Mouse (Mus musculus) lung, postnatal 10 days (tissue): Measurements from ENCODE around the gene Vmn2r99.

Source experiments
- DNase-seq: peaks from one replicate; pipeline ENCODE4 v3.0.0; 2021

Gene Vmn2r99

DNA sequence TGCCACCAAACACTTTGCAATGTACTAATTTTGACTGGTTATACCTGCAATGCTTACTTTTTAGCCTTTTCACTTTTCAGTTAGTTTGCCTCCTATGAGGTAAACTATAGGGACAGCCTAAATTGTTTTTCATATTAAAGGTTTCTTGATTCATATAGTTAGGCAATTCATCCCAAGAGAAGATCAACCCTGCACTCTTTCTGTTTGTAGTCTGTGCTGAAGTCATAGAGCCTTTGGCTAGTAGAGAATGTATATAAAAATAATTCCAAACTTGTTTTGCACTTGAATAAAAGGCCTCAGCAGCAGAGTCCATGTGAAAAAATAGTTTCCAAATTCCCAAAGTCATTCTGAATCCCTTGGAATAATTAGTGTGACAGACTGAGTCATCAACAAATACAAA is at the start of gene Vmn2r99:
Gene Vmn2r99 (plus strand): TSS at position 301 of the 400 bp plus-strand sequence.
- no peak for DNase-seq

DNA sequence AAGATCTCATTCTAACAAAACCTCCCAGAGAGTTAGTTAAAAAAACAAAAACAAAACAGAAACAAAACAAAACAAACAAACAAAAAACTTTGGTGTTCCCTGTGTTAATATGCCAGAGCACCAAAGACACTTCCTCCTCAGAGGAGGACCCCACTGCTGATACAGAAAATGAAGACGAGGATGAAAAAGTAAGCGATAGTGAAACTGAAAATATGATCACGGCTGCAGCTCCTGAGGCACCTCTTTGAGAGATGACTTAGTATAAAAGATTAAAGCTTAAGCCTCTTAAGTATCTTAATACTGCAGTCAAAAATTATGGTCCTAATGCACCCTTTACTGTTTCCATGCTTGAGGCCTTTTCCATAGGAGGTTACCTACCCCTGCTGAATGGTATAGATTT is 75.9 kb downstream of the Vmn2r99 start:
- no peak for DNase-seq

DNA sequence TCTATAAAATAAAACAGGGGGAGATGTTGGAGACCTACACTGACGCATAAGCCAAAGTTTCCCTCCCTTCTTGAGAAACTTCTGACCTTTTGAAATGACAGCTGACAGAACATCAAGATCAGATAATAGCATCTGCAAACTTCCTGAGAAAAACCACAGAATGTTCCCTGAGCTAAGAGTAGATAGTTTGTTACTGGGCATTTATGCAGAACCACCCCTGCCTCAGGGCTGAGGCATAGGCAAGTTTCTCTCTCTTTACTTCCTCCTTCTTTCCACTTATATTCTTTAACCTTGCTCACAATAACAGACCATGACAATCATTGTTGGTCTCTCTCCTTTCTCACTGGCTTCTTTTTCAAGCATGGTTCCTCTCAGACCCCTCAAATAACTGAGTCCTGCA is 83.2 kb downstream of the Vmn2r99 start:
- no peak for DNase-seq
